Mouse (Mus musculus): ENCODE data around the gene Nlrp3.
"Not testable (repeated sequence)": the region's sequence is repeated elsewhere in the genome, so short reads cannot be mapped to it uniquely, and the experiment has no call there.

The Nlrp3 gene

GRCm38 (mm10) chr11:59537218-59538130, 3.9 kb upstream of the Nlrp3 start:
- peak; percentile 66 for DNase-seq (ENCODE audit: low read depth, low spot score)

- DNase-seq (ENCODE audit: low read depth, low spot score), result peak; percentile 73
Measured at GRCm38 (mm10) chr11:59538387-59538786, 3.0 kb upstream of the Nlrp3 start.

GRCm38 (mm10) chr11:59540123-59540522, 1.2 kb upstream of the Nlrp3 start:
- DNase-seq (ENCODE audit: low read depth, low spot score), result no peak

- no peak for DNase-seq (ENCODE audit: low read depth, low spot score)
Measured at GRCm38 (mm10) chr11:59542442-59542841, 1.1 kb downstream of the Nlrp3 start.

GRCm38 (mm10) chr11:59543376-59543775, 2.0 kb downstream of the Nlrp3 start:
- DNase-seq (ENCODE audit: low read depth, low spot score), result no peak

- no peak for DNase-seq (ENCODE audit: low read depth, low spot score)
Measured at GRCm38 (mm10) chr11:59544005-59544404, 2.6 kb downstream of the Nlrp3 start.

GRCm38 (mm10) chr11:59554127-59554526, 12.8 kb downstream of the Nlrp3 start:
- no peak for DNase-seq (ENCODE audit: low read depth, low spot score)

- DNase-seq (ENCODE audit: low read depth, low spot score), result no peak
Measured at GRCm38 (mm10) chr11:59554535-59554934, 13.2 kb downstream of the Nlrp3 start.

- DNase-seq (ENCODE audit: low read depth, low spot score), result no peak
Measured at GRCm38 (mm10) chr11:59560906-59561305, 19.5 kb downstream of the Nlrp3 start.

- no peak for DNase-seq (ENCODE audit: low read depth, low spot score)
Measured at GRCm38 (mm10) chr11:59562336-59562735, 21.0 kb downstream of the Nlrp3 start.

- no peak for DNase-seq (ENCODE audit: low read depth, low spot score)
Measured at GRCm38 (mm10) chr11:59562837-59563236, 21.5 kb downstream of the Nlrp3 start.

GRCm38 (mm10) chr11:59569306-59569705, 27.9 kb downstream of the Nlrp3 start:
- peak; percentile 45 for DNase-seq (ENCODE audit: low read depth, low spot score)

- DNase-seq (ENCODE audit: low read depth, low spot score), result no peak
Measured at GRCm38 (mm10) chr11:59575726-59576125, 34.4 kb downstream of the Nlrp3 start.

- not testable (repeated sequence) for DNase-seq (ENCODE audit: low read depth, low spot score)
Measured at GRCm38 (mm10) chr11:59576135-59576534, 34.8 kb downstream of the Nlrp3 start, which contains the start of gene Olfr222. TSS of gene Olfr222 (minus strand) at chr11:59576235.

- DNase-seq (ENCODE audit: low read depth, low spot score), result peak; percentile 29
Measured at GRCm38 (mm10) chr11:59584539-59584938, 43.2 kb downstream of the Nlrp3 start.

GRCm38 (mm10) chr11:59589496-59589895, 48.1 kb downstream of the Nlrp3 start:
- DNase-seq (ENCODE audit: low read depth, low spot score), result no peak

GRCm38 (mm10) chr11:59593189-59593588, 51.8 kb downstream of the Nlrp3 start, which contains the start of gene Olfr223:
TSS of gene Olfr223 (minus strand) at chr11:59593289.
- DNase-seq (ENCODE audit: low read depth, low spot score), result no peak

- DNase-seq (ENCODE audit: low read depth, low spot score), result peak; percentile 28
Measured at GRCm38 (mm10) chr11:59596091-59596490, 54.7 kb downstream of the Nlrp3 start.

- DNase-seq (ENCODE audit: low read depth, low spot score), result no peak
Measured at GRCm38 (mm10) chr11:59596950-59597349, 55.6 kb downstream of the Nlrp3 start.

- no peak for DNase-seq (ENCODE audit: low read depth, low spot score)
Measured at GRCm38 (mm10) chr11:59599211-59599610, 57.8 kb downstream of the Nlrp3 start.

GRCm38 (mm10) chr11:59600872-59601271, 59.5 kb downstream of the Nlrp3 start:
- no peak for DNase-seq (ENCODE audit: low read depth, low spot score)

GRCm38 (mm10) chr11:59602287-59602686, 60.9 kb downstream of the Nlrp3 start:
- DNase-seq (ENCODE audit: low read depth, low spot score), result no peak

- DNase-seq (ENCODE audit: low read depth, low spot score), result no peak
Measured at GRCm38 (mm10) chr11:59611646-59612045, 70.3 kb downstream of the Nlrp3 start.
